Mouse (Mus musculus): ENCODE results near the gene Vmn1r221. TPM values are rescaled to one million over a fixed set of nuclear protein-coding genes. Genes with fewer than 3 reads are reported as not detected.

Vmn1r221 gene
- polyA plus RNA-seq (2014; fragmentation: Illumina TruSeq; extraction: RNeasy Lipid Tissue Mini Kit (QIAGEN cat#74804); ENCODE audit: low replicate concordance), result not detected

DNA sequence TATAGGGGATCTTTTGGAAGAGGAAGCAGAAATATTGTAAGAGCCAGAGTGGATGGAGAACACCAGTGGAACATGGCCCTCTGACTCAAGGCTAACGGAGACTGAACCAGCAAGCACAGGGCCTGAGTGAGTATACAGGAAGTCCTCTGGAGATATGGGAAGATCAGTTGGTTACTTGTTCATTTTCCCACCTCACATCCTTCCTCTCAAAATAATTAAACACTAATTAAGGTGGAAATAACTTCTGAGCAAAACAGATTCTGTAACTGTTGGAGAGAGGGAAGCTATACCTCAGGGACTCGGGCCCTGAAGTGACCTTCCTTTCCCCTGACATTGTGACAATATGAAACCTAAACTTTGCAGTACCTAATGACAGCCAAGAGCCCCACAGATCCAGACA, at the start of gene Vmn1r221:
TSS of gene Vmn1r221 (plus strand) at position 301 of the 400 bp plus-strand sequence.

DNA sequence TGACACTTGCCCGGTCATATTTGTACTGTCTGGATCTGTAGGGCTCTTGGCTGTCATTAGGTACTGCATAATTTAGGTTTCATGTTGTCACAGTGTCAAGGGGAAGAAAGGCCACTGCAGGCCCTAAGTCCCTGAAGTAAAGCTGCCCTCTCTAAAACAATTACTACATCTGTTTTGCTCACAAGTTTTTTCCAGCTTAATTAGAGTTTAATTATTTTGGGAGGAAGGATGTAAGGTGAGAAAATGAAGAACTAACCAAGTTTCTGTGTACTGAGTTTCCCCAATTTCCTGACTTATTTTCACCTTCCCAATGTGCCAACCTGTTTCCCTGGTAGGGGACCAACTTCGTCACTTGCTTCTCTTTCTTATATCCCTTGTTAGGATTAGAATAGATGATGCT, 26.1 kb upstream of the Vmn1r221 start, which contains the start of gene Vmn1r220:
TSS of gene Vmn1r220 (minus strand) at position 101 of the 400 bp plus-strand sequence.

DNA sequence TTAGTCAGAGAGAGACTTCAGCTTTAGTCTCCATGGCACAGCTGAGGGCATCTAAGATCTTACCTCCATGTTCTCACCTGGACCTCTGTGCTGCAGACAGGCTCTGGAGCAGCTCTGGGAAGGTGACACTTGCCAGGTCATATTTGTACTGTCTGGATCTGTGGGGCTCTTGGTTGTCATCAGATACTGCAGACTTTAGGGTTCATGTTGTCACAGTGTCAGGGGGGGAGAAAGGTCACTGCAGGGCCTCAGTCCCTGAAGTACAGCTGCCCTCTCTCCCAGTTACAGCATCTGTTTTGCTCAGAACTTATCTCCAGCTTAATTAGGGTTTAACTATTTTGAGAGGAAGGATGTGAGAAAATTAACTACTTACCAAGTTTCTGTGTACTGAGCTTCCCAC, 21.9 kb downstream of the Vmn1r221 start, which contains the start of gene Vmn1r222:
TSS of gene Vmn1r222 (minus strand) at position 101 of the 400 bp plus-strand sequence.

DNA sequence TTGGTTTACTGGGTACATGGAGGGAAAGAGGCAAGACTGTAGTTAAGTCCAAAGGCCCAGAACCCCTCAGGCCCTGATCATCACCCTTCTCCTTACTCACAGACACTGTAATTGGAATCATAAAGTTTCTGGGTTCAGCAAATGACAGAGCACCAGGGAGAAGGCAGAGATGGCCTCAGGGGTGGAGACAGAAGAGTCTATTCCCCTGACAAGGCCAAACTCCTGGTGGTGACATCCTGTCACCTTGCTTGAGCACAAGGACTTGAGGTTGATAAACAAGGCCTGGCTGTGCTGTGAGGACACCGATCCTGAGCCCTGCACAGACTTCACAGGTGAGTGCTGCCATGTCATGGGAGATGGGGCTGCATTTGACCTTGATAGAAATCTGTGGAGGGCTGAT, 32.9 kb downstream of the Vmn1r221 start, which contains the start of gene Vmn1r223:
TSS of gene Vmn1r223 (plus strand) at position 301 of the 400 bp plus-strand sequence.

Other genes with a start within 250 kb of the Vmn1r221 start
- not detected for gene Vmn1r213, start 206.5 kb upstream of the Vmn1r221 start, polyA plus RNA-seq (2014; fragmentation: Illumina TruSeq; extraction: RNeasy Lipid Tissue Mini Kit (QIAGEN cat#74804); ENCODE audit: low replicate concordance)
- not detected for gene Vmn1r214, start 183.7 kb upstream of the Vmn1r221 start, polyA plus RNA-seq (2014; fragmentation: Illumina TruSeq; extraction: RNeasy Lipid Tissue Mini Kit (QIAGEN cat#74804); ENCODE audit: low replicate concordance)
- not detected for gene Vmn1r215, start 146.1 kb upstream of the Vmn1r221 start, polyA plus RNA-seq (2014; fragmentation: Illumina TruSeq; extraction: RNeasy Lipid Tissue Mini Kit (QIAGEN cat#74804); ENCODE audit: low replicate concordance)
- gene Vmn1r217, start 95.9 kb upstream of the Vmn1r221 start, polyA plus RNA-seq (2014; fragmentation: Illumina TruSeq; extraction: RNeasy Lipid Tissue Mini Kit (QIAGEN cat#74804); ENCODE audit: low replicate concordance), result not detected
- gene Vmn1r218, start 81.0 kb upstream of the Vmn1r221 start, polyA plus RNA-seq (2014; fragmentation: Illumina TruSeq; extraction: RNeasy Lipid Tissue Mini Kit (QIAGEN cat#74804); ENCODE audit: low replicate concordance), result not detected
- not detected for gene Vmn1r219, start 54.8 kb upstream of the Vmn1r221 start, polyA plus RNA-seq (2014; fragmentation: Illumina TruSeq; extraction: RNeasy Lipid Tissue Mini Kit (QIAGEN cat#74804); ENCODE audit: low replicate concordance)
- gene Vmn1r220, start 26.2 kb upstream of the Vmn1r221 start, polyA plus RNA-seq (2014; fragmentation: Illumina TruSeq; extraction: RNeasy Lipid Tissue Mini Kit (QIAGEN cat#74804); ENCODE audit: low replicate concordance), result not detected
- not detected for gene Vmn1r222, start 21.8 kb downstream of the Vmn1r221 start, polyA plus RNA-seq (2014; fragmentation: Illumina TruSeq; extraction: RNeasy Lipid Tissue Mini Kit (QIAGEN cat#74804); ENCODE audit: low replicate concordance)
- not detected for gene Vmn1r223, start 33.0 kb downstream of the Vmn1r221 start, polyA plus RNA-seq (2014; fragmentation: Illumina TruSeq; extraction: RNeasy Lipid Tissue Mini Kit (QIAGEN cat#74804); ENCODE audit: low replicate concordance)
- 62.6 TPM for gene Zfp322a, start 155.1 kb downstream of the Vmn1r221 start, polyA plus RNA-seq (2014; fragmentation: Illumina TruSeq; extraction: RNeasy Lipid Tissue Mini Kit (QIAGEN cat#74804); ENCODE audit: low replicate concordance)
- 1.4 TPM for gene Abt1, start 209.7 kb downstream of the Vmn1r221 start, polyA plus RNA-seq (2014; fragmentation: Illumina TruSeq; extraction: RNeasy Lipid Tissue Mini Kit (QIAGEN cat#74804); ENCODE audit: low replicate concordance)